Mouse (Mus musculus) c-Kit-negative CD71-positive TER-119-positive erythroid progenitor cells, embryonic 14.5 days (primary cell): ENCODE results near the gene Strn.
"Not testable (repeated sequence)": the region's sequence is repeated elsewhere in the genome, so short reads cannot be mapped to it uniquely, and the experiment has no call there.

Source experiments
- DNase-seq: peaks from one replicate; pipeline ENCODE4 v3.0.0-alpha.2; 2013; ENCODE audit warnings: low read depth, low spot score

The Strn gene

DNA sequence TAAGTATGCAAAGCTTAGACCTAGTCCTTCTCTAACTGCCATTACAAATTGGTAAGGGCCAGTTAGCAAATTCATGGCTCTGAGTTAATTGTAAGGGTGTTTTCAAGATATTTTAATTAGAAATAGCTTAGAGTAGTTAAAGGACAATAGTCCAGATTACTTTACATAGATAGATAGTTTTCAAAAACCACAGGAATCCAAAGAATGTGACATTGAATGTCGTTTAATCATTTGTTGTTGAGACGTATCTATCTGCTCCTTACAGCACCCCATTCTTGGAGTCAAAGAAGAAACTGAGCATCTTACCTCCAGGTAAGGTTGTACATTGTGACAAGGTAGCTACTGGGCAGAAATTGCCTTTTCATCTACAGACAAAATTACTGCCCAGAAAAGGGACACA is 26.7 kb downstream of the Strn start:
- no peak for DNase-seq

DNA sequence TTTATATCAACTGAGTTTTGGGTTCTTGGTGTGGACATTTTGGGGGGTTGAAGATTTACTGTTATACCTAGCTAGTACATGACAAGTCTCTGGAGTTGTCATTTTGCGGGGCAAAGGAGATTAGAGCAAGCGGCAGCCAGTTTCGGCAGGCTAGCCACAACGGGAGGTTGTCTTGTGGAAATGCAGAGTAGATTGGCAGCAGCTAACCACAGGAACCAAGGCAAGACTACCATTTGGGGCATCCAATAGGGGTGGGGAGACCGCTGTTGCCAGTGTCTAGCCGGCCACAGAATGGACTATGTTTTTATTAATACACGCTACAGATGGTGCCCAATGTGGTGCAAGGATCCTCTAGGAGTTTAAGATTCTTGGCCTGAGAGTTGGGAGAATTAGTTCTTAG is 28.6 kb downstream of the Strn start:
- DNase-seq = no peak

DNA sequence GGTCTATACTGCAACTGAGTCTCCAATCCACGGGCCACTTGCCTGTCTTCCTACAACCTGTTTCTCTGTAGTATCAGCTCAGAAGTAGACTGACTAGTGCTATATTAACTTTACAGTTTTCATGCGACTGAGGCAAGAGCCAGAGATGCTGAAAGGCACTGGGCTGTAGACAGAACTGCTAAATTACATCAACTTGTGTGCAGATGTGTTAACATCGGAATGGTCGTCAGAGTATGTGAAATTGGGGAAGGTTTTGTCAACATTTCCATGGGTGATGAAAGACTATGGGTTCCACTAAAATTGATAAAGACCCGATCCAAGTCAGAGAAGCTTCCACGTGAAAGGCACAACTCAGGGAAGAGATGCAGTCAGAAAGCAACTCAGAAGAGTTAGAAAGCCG is 34.0 kb downstream of the Strn start:
- no peak for DNase-seq

DNA sequence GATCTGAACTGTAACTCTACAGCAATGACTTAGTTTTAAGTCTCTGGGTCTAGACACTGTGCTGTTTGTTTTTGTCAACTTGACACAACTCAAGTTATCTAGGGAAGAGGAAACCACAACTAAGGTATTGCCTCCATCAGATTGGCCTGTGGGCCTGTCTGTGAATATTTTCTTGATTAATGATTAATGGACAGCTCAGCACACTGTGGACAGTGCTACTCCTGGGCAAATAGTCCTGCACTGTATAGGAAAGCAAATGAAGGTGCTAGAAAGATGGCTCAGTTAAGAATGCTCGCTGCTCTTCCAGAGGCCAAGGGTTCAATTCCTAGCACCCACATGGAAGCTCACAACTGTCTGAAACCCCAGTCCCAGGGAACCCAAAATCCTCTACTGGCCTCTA is 38.0 kb downstream of the Strn start:
- DNase-seq = no peak

DNA sequence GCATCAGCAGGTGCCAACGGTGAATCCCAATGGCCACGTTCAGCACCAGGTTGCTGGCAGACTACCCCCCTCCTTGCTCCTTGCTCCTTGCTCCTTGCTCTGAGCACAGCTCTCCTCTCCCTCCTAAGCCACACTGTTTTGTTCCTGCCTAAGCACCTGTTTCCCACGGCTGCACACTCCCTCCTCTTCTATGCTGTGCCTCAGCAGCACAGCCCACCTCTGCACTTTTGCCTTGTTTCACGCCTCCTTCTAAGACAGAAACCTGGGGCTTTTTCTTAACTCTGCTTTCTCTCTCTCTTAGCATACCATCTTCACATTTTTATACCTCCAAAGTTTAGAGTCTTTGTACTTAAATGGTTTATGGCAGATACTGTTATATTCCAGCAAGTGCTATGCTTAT is 39.5 kb downstream of the Strn start:
- no peak for DNase-seq

DNA sequence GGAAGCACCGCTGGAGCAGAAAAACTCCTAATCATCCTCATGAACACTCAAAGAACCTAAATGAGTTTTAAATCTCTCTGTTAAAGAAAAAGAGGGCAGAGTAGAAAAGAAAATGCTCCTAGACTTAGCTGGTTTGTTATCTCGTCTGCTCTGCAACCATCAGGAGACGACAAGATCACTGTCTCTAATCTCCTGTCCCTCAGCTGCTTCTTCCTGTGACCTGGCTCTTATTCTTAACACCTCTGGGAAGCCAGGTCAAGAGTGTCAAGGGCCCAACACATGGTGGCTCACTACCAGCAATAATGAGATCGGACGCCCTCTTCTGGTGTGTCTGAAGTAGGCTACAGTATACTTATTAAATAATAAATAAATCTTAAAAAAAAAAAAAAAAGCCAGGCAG is 40.1 kb downstream of the Strn start:
- no peak for DNase-seq

DNA sequence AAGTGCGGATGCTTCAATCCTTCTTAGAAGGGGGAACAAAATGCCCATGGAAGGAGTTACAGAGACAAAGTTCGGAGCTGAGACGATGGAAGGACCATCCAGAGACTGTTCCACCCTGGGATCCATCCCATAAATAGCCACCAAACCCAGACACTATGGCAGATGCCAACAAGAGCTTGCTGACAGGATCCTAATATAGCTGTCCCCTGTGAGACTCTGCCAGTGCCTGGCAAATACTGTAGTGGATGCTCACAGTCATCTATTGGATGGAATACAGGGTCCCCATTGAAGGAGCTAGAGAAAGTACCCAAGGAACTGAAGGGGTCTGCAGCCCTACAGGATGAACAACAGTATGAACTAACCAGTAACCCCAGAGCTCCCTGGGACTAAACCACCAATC is 47.8 kb downstream of the Strn start:
- DNase-seq = not testable (repeated sequence)

DNA sequence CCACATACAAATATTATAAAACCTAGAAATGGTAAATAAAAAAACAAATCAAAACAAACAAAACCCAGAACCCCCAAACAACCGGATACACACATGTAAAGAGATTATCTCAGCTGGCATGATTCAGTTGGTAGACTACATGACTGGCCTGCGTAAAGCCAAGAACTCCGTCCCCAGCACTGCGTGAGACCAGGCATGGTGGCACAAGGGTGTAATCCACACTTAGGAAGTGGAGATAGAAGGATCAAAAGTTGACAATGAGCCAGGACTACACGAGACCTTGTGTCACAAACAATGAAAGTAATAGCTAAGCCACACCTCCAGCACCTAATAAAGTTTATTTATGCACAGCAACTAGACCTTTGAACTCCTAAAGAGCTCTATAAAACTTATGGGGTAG is 49.0 kb downstream of the Strn start:
- no peak for DNase-seq

DNA sequence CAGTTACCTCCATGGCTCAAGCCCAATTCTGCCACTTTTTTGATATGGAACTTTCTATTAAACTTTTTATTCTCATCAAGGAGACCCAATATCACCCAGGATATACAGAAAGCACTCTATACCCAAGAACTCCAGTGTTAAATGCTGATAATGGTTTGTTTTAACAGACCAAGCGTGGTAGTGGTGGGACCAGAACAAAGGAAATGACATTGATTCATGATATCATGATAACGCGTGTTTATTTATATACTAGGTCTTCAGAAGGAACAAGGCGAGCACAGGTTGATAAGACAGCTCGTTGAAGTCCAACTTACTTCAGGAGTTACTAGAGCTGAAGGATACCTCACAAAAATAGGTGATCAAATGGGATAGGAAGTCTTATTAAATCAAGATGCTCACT is 52.0 kb downstream of the Strn start:
- no peak for DNase-seq

DNA sequence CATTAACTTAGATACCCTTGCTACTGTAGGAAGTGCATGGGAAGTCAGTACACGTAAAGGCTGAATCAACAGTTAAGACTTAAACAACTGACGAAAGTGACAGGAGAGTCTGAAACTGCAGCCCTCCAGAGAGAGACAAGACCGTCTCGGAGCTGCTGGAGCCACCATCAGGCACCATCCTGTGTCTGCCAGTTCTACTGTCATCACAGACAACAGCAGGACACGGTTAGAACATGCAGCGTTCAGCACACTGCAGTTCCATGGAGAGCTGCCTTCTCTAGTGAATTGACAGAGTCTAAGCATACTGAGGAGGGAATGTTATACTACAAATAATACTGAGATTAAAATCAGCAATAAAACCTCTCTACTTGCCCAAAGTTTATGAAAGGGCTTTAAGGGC is 54.6 kb downstream of the Strn start:
- no peak for DNase-seq

DNA sequence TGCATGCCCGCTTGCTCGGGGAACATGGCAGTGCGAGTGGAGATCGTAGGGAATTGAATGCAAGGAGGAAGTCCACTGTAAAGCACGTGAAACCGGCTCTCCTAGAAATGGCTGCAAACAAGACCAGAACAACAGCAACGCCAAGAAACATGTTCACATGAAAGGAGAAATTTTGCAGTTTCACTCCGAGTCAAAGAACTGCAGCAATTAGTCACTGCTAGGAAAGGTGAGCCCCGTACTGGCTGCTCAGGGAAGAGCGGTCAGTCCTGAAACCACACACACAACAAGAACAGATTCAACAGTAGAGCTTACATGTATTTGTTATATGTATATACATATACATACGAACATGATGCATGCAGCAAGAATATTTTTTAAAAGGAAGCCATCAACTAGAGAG is 57.5 kb downstream of the Strn start:
- DNase-seq = no peak

DNA sequence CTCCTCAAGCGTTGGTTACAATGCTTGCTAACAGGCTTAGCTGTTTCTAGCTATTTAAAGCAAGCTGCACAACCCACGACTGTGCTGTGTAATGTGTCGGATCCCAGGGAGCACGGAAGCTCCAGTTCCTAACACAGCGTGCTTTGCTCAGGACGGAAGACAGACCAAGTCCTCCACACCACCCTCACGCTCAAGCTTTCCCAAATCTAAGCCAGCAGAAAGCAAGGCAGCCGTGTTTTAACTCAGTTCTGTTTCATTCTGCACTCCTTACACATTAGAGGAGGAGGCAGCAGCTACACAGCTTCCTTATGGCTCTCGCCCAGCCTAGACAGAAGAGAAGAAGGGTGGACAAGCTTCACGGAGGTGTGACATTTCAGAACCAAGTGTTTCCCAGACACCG is 60.2 kb downstream of the Strn start:
- no peak for DNase-seq

DNA sequence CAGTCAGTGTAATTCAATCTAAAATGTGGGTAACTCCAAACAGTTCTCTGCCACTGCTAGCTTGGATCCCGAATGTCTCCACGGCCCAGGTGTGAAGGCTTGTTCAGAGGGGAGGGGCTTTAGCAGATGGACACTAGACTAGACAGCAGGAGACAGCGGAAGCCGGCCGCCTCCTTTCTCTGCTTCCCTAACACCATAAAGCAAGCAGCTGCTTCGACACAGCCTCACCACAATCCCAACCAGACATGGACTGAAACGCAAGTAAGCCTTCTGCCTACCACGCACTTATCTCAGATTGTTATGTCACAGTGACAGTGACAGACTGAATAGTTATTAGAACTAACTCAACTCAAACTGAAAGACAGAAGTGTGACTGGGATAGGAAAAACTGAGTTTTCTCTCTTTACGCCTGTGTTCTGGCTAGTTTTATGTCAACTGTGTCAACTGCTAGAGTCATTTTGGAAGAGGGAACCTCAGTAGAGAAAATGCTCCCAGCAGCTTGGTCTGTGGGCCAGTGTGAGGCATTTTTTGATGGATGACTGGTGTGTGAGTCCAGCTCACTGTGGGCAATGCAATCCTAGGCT is 71.9 kb downstream of the Strn start:
- DNase-seq = no peak

DNA sequence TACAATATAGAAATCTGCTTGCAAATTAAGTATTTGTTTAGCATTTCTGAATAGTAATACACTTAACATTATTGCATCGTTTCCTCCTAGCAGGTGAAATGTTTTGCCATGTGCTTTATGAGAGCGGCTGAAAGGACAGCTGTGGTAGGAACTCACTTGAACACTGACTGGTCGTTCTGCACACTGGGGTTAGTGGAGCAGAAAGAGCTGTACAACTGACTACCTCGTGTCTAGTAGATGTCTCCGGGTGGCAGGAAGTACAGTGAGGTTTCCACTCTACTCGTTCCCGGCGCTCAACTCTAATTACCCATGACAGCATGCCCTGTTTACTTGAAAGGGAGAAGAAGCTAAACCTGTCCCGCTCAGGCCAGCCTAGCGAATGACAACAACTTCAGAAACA is 82.2 kb downstream of the Strn start:
- DNase-seq = no peak

DNA sequence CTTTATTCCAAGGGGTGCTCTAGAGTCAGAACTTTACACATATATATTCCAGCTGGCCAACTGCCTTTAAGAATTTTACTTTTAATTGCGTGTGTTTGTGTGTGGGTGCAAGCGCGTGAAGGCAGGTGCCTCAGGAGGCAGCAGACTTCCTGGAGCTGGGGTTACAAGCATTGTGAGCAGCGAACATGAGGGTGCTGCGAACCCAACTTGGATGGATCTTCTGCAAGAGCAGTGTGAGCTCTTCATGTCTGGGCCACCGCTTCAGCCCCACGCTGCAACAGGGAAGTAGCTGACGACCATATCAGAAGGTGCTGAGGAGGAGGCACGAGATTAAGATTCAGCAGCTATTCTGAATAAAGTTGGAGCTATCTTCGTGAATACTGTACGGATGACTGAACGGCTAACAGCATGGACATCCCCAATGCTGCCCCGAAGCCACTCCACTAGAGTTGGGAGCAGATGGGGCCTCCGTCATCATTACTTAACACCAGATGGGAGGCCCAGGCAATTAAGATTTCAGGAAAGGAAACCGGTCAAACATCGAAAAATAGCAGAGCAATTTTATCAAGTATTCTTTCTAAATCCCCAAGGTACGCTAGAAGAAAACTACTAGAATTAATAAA is 93.0 kb downstream of the Strn start:
- DNase-seq = no peak

DNA sequence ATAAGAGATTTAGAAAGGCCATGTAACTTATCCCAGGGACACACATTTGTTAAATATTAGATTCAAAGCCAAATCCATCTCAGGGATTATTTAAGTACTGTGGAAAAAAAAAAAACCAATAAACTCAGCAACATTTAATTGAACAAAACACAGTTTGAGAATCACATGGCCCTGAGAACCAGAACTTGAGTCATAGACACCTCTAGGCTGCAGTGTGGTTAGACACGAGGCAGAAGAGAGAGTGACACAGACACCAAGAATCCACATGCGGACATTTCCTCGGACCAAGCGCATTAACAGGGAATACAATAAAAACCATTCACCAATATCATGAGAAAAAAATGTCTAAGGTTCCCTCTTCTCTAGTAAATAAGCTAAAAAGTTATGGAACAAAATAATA is 94.7 kb downstream of the Strn start:
- no peak for DNase-seq

DNA sequence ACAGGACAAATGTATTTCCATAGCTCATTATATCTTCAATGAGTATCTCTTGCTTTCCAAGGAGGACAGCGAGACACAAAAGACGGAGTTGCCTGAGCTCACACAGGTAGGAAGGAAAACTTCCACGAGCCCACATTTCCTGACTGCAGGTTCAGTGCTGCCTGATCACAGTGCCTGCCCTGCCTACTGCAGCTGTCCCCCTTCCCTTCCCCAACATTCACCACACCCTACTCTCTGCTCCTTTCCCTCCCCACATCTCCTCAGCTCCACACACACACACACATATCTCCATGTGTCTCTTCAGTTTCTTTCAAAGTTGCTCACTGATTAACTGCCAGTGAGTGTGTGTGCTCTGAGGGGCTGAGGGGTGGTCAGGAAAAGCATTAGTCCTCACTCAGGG is 96.6 kb downstream of the Strn start:
- DNase-seq = no peak

DNA sequence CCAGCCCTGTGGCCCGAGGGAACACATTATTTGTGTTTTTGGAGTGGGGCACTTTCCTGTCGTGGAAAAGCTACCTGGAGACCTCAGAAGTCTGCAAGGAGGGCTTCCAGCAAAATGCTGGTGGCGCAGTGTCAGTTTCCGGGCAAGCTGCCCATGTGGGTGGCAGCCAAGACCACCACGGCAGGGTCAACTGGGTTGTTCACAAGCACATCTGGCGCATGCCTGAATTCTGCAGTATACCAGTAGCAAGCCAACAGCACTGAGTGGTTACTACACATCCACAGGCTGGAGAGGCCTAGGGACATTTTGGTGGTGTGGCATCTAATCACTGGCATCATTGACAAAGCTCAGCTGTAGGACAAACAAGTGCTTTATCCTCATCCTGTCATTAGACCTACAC is 97.9 kb downstream of the Strn start:
- DNase-seq = no peak

DNA sequence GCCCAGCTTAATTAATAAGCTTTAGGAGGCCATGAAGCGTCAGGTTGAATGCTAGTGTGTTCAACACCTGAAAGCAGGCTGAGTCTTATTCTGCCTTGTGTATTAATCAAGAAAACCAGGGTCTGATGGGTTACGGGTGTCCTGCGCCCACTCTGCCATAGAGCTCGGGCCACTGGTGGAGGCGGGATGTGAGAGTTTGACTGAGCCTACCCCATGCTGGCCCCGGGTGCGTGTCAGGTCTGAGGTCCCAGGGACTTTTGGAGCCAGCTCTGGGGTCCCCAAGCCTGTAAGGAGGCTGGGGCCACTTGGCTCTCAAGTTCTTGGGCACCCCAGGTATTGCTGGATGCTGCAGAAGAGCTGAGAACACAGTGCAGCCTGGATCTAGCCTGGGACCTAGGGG is 99.9 kb downstream of the Strn start:
- DNase-seq = no peak

DNA sequence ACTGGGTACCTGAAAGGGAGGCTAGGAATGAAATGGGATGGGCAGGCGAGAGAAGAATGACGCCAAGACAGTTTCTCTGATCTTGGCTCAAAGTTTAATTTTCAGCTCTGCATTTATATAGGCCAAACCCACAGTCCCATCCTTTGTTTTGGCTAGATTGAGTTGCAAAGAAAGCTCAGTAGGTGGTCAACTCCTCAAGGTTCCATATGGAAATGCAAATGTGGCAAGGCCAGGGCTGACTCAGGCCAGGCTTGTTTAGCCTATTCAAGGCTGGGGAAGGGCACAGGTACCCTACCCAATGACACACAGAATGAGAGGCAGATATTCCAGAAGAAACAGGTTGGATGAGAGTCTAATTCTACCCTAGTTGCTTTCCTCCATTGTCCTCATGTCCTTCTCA is 101.4 kb downstream of the Strn start:
- DNase-seq = no peak

DNA sequence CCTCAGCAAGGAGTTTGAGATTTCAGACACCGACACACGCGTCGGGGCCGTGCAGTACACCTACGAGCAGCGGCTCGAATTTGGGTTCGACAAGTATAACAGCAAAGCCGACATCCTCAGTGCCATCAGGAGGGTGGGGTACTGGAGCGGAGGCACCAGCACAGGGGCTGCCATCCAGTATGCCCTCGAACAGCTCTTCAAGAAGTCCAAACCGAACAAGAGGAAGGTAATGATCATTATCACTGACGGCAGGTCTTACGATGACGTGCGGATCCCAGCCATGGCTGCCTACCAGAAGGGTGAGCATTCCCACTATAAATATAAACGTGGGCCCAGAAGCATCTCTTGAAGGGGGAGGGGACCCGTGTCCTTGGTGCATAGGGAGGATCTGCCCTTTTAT is 112.1 kb downstream of the Strn start:
- DNase-seq = no peak

DNA sequence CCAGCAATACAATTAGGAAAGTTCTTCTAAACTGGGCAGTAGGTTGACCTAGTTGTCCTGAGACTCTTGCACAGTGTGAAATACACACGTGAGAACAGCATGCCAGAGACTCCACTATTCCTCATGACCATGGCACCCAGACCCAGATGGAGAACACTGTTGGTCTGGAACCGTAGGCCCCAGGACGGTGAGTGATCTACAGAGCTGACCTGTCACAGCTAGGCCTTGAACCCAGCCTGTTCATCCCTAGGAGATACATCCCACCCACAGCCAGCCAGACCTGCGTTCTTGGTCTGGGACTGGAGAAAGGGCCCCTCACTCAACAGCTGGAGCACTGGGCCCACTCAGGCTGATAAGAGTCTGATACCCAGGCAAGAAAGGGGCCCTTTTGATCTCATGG is 115.1 kb downstream of the Strn start:
- no peak for DNase-seq

DNA sequence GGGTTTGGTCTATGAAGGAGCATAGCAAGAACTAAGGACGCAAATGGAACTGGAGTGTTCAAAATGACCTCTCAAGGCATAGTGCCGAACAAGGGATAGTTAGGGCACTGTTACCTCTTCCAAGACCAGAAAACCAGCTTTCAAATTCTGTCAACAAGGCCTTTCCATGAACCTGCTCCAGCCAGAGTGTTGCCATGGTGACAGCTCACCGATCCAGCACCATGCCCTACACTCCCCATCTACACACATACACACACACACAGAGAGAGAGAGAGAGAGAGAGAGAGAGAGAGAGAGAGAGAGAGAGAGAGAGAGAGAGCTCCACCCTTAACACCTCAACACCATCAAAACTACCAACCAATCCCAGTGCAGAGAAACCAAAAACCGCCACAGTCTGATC is 116.3 kb downstream of the Strn start:
- no peak for DNase-seq

DNA sequence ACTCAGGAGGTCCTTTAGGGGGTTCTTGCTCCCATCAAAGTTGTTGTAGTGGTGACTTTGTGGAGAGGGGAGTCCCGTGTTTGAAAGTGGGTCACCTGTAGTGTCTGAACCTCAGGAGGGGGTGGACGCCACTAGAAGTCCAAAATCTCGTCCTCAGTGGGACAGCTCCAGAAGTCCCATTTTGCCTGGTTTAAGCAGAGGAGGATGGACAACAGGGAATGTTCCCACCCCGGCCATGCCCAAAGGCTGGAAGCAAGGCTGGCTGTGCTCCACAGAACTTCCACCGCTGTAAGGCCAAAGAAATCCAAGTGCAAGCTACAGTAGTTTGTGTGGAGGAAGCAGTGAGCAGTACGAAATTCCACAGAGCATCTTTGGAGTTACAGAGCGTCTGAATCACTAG is 117.0 kb downstream of the Strn start:
- no peak for DNase-seq
